Mouse (Mus musculus) CH12.LX (cell line): Measurements from ENCODE around the gene Plekha5. TPM values are rescaled to one million over a fixed set of nuclear protein-coding genes. Genes with fewer than 3 reads are reported as not detected.

Experiments used
- DNase-seq: peaks from one replicate; pipeline ENCODE4 v3.0.0-alpha.2; 2013; ENCODE audit errors: extremely low read depth
- H3K27ac ChIP-seq: 2 replicates; pipeline ENCODE4 v1.5.1; 2012; ENCODE audit warnings: low read depth, mild to moderate bottlenecking, control low read depth, moderate library complexity; ENCODE audit not compliant: insufficient read depth
- H3K27me3 ChIP-seq: replicated peaks from 2 replicates; pipeline ENCODE3; 2012; ENCODE audit warnings: inconsistent platforms
- H3K36me3 ChIP-seq, 2 experiments: replicated peaks in 1 of 2; 2 replicates each; pipeline versions ENCODE3 to v1.6.1; 2012; ENCODE audit warnings: inconsistent platforms in 1 of 2, low read length in 1 of 2, mild to moderate bottlenecking in 1 of 2, mixed read lengths in 1 of 2, moderate library complexity in 1 of 2; ENCODE audit not compliant: control insufficient read depth in 1 of 2, insufficient read depth in 1 of 2
- H3K4me1 ChIP-seq, 2 experiments: 2 replicates each; pipeline ENCODE4 v1.6.1; 2012; ENCODE audit warnings: inconsistent platforms in 1 of 2, moderate library complexity in 1 of 2; ENCODE audit not compliant: insufficient read depth in 2 of 2, control insufficient read depth in 1 of 2
- H3K4me2 ChIP-seq: 2 replicates; pipeline ENCODE4 v1.6.1; 2012; ENCODE audit warnings: low read depth, mild to moderate bottlenecking, control low read depth; ENCODE audit not compliant: poor library complexity, insufficient read depth, severe bottlenecking
- H3K4me3 ChIP-seq, 3 experiments: fragments of 150-350 bp in 1 of 3; sonication (generic) in 1 of 3; replicated peaks in 1 of 3; 2 replicates each; pipeline versions ENCODE3 to v1.5.1; 2011 to 2012; ENCODE audit warnings: low read depth in 2 of 3, low read length in 2 of 3, mild to moderate bottlenecking in 2 of 3, moderate library complexity in 2 of 3, control low read depth in 1 of 3, improper control_type of control experiment in 1 of 3, inconsistent platforms in 1 of 3, mixed read lengths in 1 of 3; ENCODE audit not compliant: poor library complexity in 1 of 3
- H3K79me2 ChIP-seq: replicated peaks from 2 replicates; pipeline ENCODE4 v1.6.1; 2012; ENCODE audit warnings: mild to moderate bottlenecking, moderate library complexity; ENCODE audit not compliant: control insufficient read depth, poor library complexity, insufficient read depth, severe bottlenecking; ENCODE audit errors: extremely low read depth
- H3K9ac ChIP-seq: 2 replicates; pipeline ENCODE4 v1.6.1; 2012; ENCODE audit warnings: low read depth, mild to moderate bottlenecking, control low read depth, moderate library complexity; ENCODE audit not compliant: insufficient read depth
- H3K9me3 ChIP-seq: replicated peaks from 2 replicates; pipeline ENCODE3; 2012; ENCODE audit warnings: low read length, inconsistent platforms, mixed read lengths
- BHLHE40 ChIP-seq: IDR thresholded peaks from 2 replicates; pipeline ENCODE4 v1.6.1; 2011; ENCODE audit warnings: mild to moderate bottlenecking, low read depth, low read length, improper control_type of control experiment
- CHD2 ChIP-seq: IDR thresholded peaks from 2 replicates; pipeline ENCODE4 v1.6.1; 2011; ENCODE audit warnings: low read length, improper control_type of control experiment
- CTCF ChIP-seq, 2 experiments: IDR thresholded peaks in 1 of 2; conservative IDR thresholded peaks in 1 of 2; 2 replicates each; pipeline ENCODE4 v1.5.1; 2011 to 2012; ENCODE audit warnings: low read depth in 2 of 2, low read length in 2 of 2, improper control_type of control experiment in 1 of 2, inconsistent platforms in 1 of 2, mild to moderate bottlenecking in 1 of 2, moderate library complexity in 1 of 2
- E2F4 ChIP-seq: IDR thresholded peaks from 2 replicates; pipeline ENCODE4 v1.6.1; 2011; ENCODE audit warnings: low read depth, low read length, improper control_type of control experiment; ENCODE audit not compliant: insufficient replicate concordance
- EP300 ChIP-seq: IDR thresholded peaks from 2 replicates; pipeline ENCODE4 v1.6.1; 2011; ENCODE audit warnings: low read length, improper control_type of control experiment
- ETS1 ChIP-seq: conservative IDR thresholded peaks from 2 replicates; pipeline ENCODE4 v1.6.1; 2012; ENCODE audit warnings: low read depth, mild to moderate bottlenecking, inconsistent platforms, low read length, improper control_type of control experiment, moderate library complexity
- HCFC1 ChIP-seq: IDR thresholded peaks from 2 replicates; pipeline ENCODE4 v1.6.1; 2012; ENCODE audit warnings: low read depth, mild to moderate bottlenecking, inconsistent platforms, low read length, improper control_type of control experiment
- IRF4 ChIP-seq: IDR thresholded peaks from 2 replicates; pipeline ENCODE4 v1.6.1; 2014; ENCODE audit warnings: low read depth, mild to moderate bottlenecking, inconsistent platforms, low read length, improper control_type of control experiment
- JUN ChIP-seq: IDR thresholded peaks from 2 replicates; pipeline ENCODE4 v1.6.1; 2011; ENCODE audit warnings: low read depth, mild to moderate bottlenecking, low read length, improper control_type of control experiment, moderate library complexity; ENCODE audit not compliant: insufficient read depth
- JUND ChIP-seq: conservative IDR thresholded peaks from 2 replicates; pipeline ENCODE4 v1.6.1; 2011; ENCODE audit warnings: low read depth, low read length, improper control_type of control experiment
- KAT2A ChIP-seq: IDR thresholded peaks from 2 replicates; pipeline ENCODE4 v1.6.1; 2012; ENCODE audit warnings: low read length, improper control_type of control experiment, inconsistent platforms; ENCODE audit not compliant: insufficient replicate concordance
- MAZ ChIP-seq: IDR thresholded peaks from 2 replicates; pipeline ENCODE4 v1.6.1; 2012; ENCODE audit warnings: low read depth, mild to moderate bottlenecking, inconsistent platforms, low read length, improper control_type of control experiment, moderate library complexity
- MEF2A ChIP-seq: IDR thresholded peaks from 2 replicates; pipeline ENCODE4 v1.6.1; 2014; ENCODE audit warnings: low read depth, mild to moderate bottlenecking, inconsistent platforms, low read length, improper control_type of control experiment, borderline replicate concordance
- MXI1 ChIP-seq: IDR thresholded peaks from 2 replicates; pipeline ENCODE4 v1.6.1; 2011; ENCODE audit warnings: mild to moderate bottlenecking, low read depth, low read length, improper control_type of control experiment
- MYC ChIP-seq: IDR thresholded peaks from 2 replicates; pipeline ENCODE4 v1.6.1; 2011; ENCODE audit warnings: low read depth, mild to moderate bottlenecking, improper control_type of control experiment, low read length
- PAX5 ChIP-seq: IDR thresholded peaks from 2 replicates; pipeline ENCODE4 v1.6.1; 2012; ENCODE audit warnings: low read length, inconsistent platforms, mixed read lengths
- POLR2A ChIP-seq: IDR thresholded peaks from 2 replicates; pipeline ENCODE4 v1.6.1; 2011; ENCODE audit warnings: low read depth, mild to moderate bottlenecking, improper control_type of control experiment, low read length
- POLR2AphosphoS2 ChIP-seq: IDR thresholded peaks from 2 replicates; pipeline ENCODE4 v1.6.1; 2011; ENCODE audit warnings: low read depth, low read length, improper control_type of control experiment
- RAD21 ChIP-seq: IDR thresholded peaks from 2 replicates; pipeline ENCODE4 v1.6.1; 2011; ENCODE audit warnings: low read depth, mild to moderate bottlenecking, low read length, improper control_type of control experiment, moderate library complexity
- SIN3A ChIP-seq: IDR thresholded peaks from 2 replicates; pipeline ENCODE4 v1.6.1; 2012; ENCODE audit warnings: low read length, improper control_type of control experiment, inconsistent platforms
- SMC3 ChIP-seq: IDR thresholded peaks from 2 replicates; pipeline ENCODE4 v1.6.1; 2011; ENCODE audit warnings: low read depth, low read length, improper control_type of control experiment
- TBP ChIP-seq: conservative IDR thresholded peaks from 2 replicates; pipeline ENCODE4 v1.6.1; 2011; ENCODE audit warnings: low read depth, low read length, improper control_type of control experiment
- TCF12 ChIP-seq: IDR thresholded peaks from 2 replicates; pipeline ENCODE4 v1.6.1; 2014; ENCODE audit warnings: low read depth, mild to moderate bottlenecking, inconsistent platforms, low read length, improper control_type of control experiment
- UBTF ChIP-seq: IDR thresholded peaks from 2 replicates; pipeline ENCODE4 v1.6.1; 2012; ENCODE audit warnings: low read depth, mild to moderate bottlenecking, inconsistent platforms, low read length, improper control_type of control experiment, moderate library complexity
- USF1 ChIP-seq: IDR thresholded peaks from 2 replicates; pipeline ENCODE4 v1.6.1; 2014; ENCODE audit warnings: low read depth, mild to moderate bottlenecking, inconsistent platforms, low read length, improper control_type of control experiment
- USF2 ChIP-seq: conservative IDR thresholded peaks from 2 replicates; pipeline ENCODE4 v1.6.1; 2011; ENCODE audit warnings: low read depth, low read length, improper control_type of control experiment
- ZC3H11A ChIP-seq: IDR thresholded peaks from 2 replicates; pipeline ENCODE4 v1.6.1; 2012; ENCODE audit warnings: low read depth, mild to moderate bottlenecking, inconsistent platforms, low read length, improper control_type of control experiment
- ZNF384 ChIP-seq: IDR thresholded peaks from 2 replicates; pipeline ENCODE4 v1.6.1; 2012; ENCODE audit warnings: low read depth, low read length, improper control_type of control experiment, inconsistent platforms
- dilution Hi-C: fragments of 300-500 bp; cut with MboI; formaldehyde crosslinking; loops from 2 replicates; pipeline ENCODE4 v1.14.3; 2020; ENCODE audit warnings: low sequenced_read_pairs; ENCODE audit not compliant: extremely low pct_unique_long_range_greater_than_20kb, extremely low pct_ligation_motif_present
- in situ Hi-C: fragments of 300-500 bp; cut with MboI; formaldehyde crosslinking; loops from 3 replicates; pipeline ENCODE4 v1.14.3; 2019; ENCODE audit warnings: low sequenced_read_pairs, low pct_ligation_motif_present, low pct_unique_long_range_greater_than_20kb, mixed read lengths
- polyA plus RNA-seq: library from polyadenylated mRNA; unstranded; fragments of >175 nt; gene quantifications from 2 replicates; pipeline ENCODE4 v1.2.1, GENCODE M21; 2012; ENCODE audit warnings: low read depth; ENCODE audit not compliant: insufficient read length
- total RNA-seq, 2 experiments: library from RNA; depleted of rRNA; stranded (reverse); fragments of 300-350 nt in 1 of 2; fragments of >200 nt in 1 of 2; gene quantifications; 2 replicates each; pipeline ENCODE4 v1.2.3; 2012 to 2014

Gene Plekha5
- total and polyA plus RNA-seq, 3 experiments = 0.12 to 0.38 (median 0.27) TPM

GRCm38 (mm10) chr6:140550741-140551140 lies 126.9 kb downstream of the Plekha5 start:
- Histone ChIP-seq H3K27ac (no peak overlapping the region), H3K9ac (no peak overlapping the region), H3K4me1 (peaks cover 8 to 16% of the 10 kb centered on the region in 2 experiments), H3K79me2 (no peaks in the 10 kb centered on the region), H3K9me3 (no peaks in the 10 kb centered on the region), H3K4me2 (no peak overlapping the region), H3K36me3 (no peaks in the 10 kb centered on the region), H3K27me3 (no peaks in the 10 kb centered on the region), H3K4me3 (no peak overlapping the region)
- dilution Hi-C loops = no loop called here
- DNase-seq = peak; percentile 28
- TF ChIP-seq ZNF384 = no peak
- TF ChIP-seq TCF12 = 0 out of 2 replicates have a peak, but pooled peaks have one; percentile 20
- no peak for TF ChIP-seq USF2
- TF ChIP-seq MYC = no peak
- no peak for TF ChIP-seq ZC3H11A
- 0 out of 2 replicates have a peak, but pooled peaks have one; percentile 11 for TF ChIP-seq IRF4
- TF ChIP-seq RAD21 = no peak; the same call in none of the 2 replicates
- TF ChIP-seq POLR2A = no peak
- 0 out of 2 replicates have a peak, but pooled peaks have one; percentile 23 for TF ChIP-seq BHLHE40
- no peak for TF ChIP-seq POLR2AphosphoS2
- TF ChIP-seq MEF2A = no peak
- no peak for TF ChIP-seq JUND
- TF ChIP-seq CHD2 = no peak
- no peak for TF ChIP-seq HCFC1
- TF ChIP-seq SMC3 = 0 out of 2 replicates have a peak, but pooled peaks have one; percentile 18
- TF ChIP-seq PAX5 = no peak
- peak; percentile 44 for TF ChIP-seq ETS1
- TF ChIP-seq MXI1 = no peak
- TF ChIP-seq KAT2A = no peak
- TF ChIP-seq SIN3A = no peak
- TF ChIP-seq EP300 = no peak
- no peak for TF ChIP-seq JUN
- TF ChIP-seq TBP = peak; percentile 62; the same call in 1 of the 2 replicates
- TF ChIP-seq CTCF (conservative IDR thresholded peaks at IDR 0.05 in 1 of 2, IDR thresholded peaks at IDR 0.05 in 1 of 2; ENCODE audit: low read depth in 2 of 2, low read length in 2 of 2) = peak in 1 of 2 experiments; percentile 33; a peak in 2 of 4 replicates
- TF ChIP-seq MAZ = no peak
- TF ChIP-seq UBTF = 0 out of 2 replicates have a peak, but pooled peaks have one; percentile 57
- TF ChIP-seq E2F4 = no peak
- no peak for TF ChIP-seq USF1
- in situ Hi-C loops = no loop called here
